Mouse (Mus musculus) ES-Bruce4 (cell line): ENCODE measurements around the gene Ccnt2. TPM values are rescaled to one million over a fixed set of nuclear protein-coding genes. Genes with fewer than 3 reads are reported as not detected.

Experiments used
- H3K27ac ChIP-seq: 2 replicates; pipeline ENCODE4 v1.5.1; 2012; ENCODE audit warnings: low read length, inconsistent platforms; ENCODE audit not compliant: insufficient read depth
- H3K27me3 ChIP-seq: 2 replicates; pipeline ENCODE4 v1.6.1; 2012; ENCODE audit warnings: mild to moderate bottlenecking, low read length, inconsistent platforms; ENCODE audit not compliant: control insufficient read depth, poor library complexity, insufficient read depth, severe bottlenecking
- H3K36me3 ChIP-seq: 2 replicates; pipeline ENCODE4 v1.6.1; 2012; ENCODE audit warnings: inconsistent platforms, mild to moderate bottlenecking, low read length, moderate library complexity; ENCODE audit not compliant: control insufficient read depth, poor library complexity, insufficient read depth, severe bottlenecking
- H3K4me1 ChIP-seq: one replicate; pipeline ENCODE4 v1.8.1; 2011; ENCODE audit warnings: low read length; ENCODE audit not compliant: control insufficient read depth, insufficient read depth
- H3K4me3 ChIP-seq: 2 replicates; pipeline ENCODE4 v1.5.1; 2011; ENCODE audit warnings: low read depth, mild to moderate bottlenecking, low read length
- H3K9ac ChIP-seq: 2 replicates; pipeline ENCODE4 v1.6.1; 2012; ENCODE audit warnings: low read depth, mild to moderate bottlenecking, inconsistent platforms; ENCODE audit not compliant: poor library complexity, severe bottlenecking
- H3K9me3 ChIP-seq: replicated peaks from 2 replicates; pipeline ENCODE4 v1.6.1; 2012; ENCODE audit warnings: mild to moderate bottlenecking, low read length, inconsistent platforms; ENCODE audit not compliant: control insufficient read depth, poor library complexity, insufficient read depth, severe bottlenecking
- CTCF ChIP-seq: IDR thresholded peaks from one replicate; pipeline ENCODE4 v1.8.1; 2011; ENCODE audit warnings: low read depth, low read length
- EP300 ChIP-seq: IDR thresholded peaks from 2 replicates; pipeline ENCODE4 v1.6.1; 2011; ENCODE audit warnings: low read depth, low read length; ENCODE audit not compliant: insufficient read depth
- POLR2A ChIP-seq: IDR thresholded peaks from one replicate; pipeline ENCODE4 v1.8.1; 2011; ENCODE audit warnings: low read length; ENCODE audit not compliant: insufficient read depth
- polyA plus RNA-seq: library from polyadenylated mRNA; stranded (reverse); fragments of >200 nt; gene quantifications from 2 replicates; pipeline ENCODE4 v1.2.4, GENCODE M21; 2011; ENCODE audit warnings: low read depth; ENCODE audit not compliant: missing spikeins, insufficient read depth, insufficient read length

The Ccnt2 gene
- polyA plus RNA-seq, 1 experiment, result 120 TPM

GRCm38 (mm10) chr1:127780849-127781248, 6.9 kb downstream of the Ccnt2 start:
- TF ChIP-seq CTCF (no peak), POLR2A (no peak), EP300 (no peak)
- Histone ChIP-seq H3K27me3 (no peaks in the 10 kb centered on the region), H3K27ac (no peak overlapping the region), H3K4me1 (peaks cover 2% of the 10 kb centered on the region), H3K9me3 (no peaks in the 10 kb centered on the region), H3K9ac (no peak overlapping the region), H3K36me3 (peaks cover 15% of the 10 kb centered on the region), H3K4me3 (no peak overlapping the region)

GRCm38 (mm10) chr1:127783862-127784261, 9.9 kb downstream of the Ccnt2 start:
- H3K27me3 ChIP-seq, result no peaks in the 10 kb centered on the region
- no peak for TF ChIP-seq POLR2A
- no peak for TF ChIP-seq CTCF
- peak; percentile 90 for TF ChIP-seq EP300
- no peaks in the 10 kb centered on the region for H3K9me3 ChIP-seq
- no peaks in the 10 kb centered on the region for H3K4me1 ChIP-seq
- no peak overlapping the region for H3K4me3 ChIP-seq
- peak overlapping the region; percentile 72 for H3K27ac ChIP-seq
- peaks cover 13% of the 10 kb centered on the region for H3K36me3 ChIP-seq
- H3K9ac ChIP-seq, result no peak overlapping the region

DNA sequence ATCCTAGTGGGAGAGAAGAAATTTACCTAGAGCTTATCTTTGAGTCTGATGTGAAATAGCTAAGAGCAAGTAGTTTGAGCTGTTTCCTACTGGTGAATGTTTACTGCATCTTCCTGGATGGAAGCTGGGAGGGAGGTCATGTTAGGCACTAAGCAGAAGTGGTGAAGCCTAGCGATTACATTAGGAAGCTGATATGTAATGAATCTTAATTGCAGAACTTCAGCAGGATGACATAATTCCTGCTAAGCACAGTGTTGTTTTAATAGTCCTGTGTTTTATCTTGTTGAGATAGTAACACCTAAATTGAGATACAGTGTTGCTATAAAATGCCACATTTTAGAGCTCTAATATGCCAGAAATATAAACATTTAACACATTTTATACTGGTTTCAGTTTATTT, 11.9 kb downstream of the Ccnt2 start:
- no peak overlapping the region for H3K4me3 ChIP-seq
- H3K4me1 ChIP-seq, result no peaks in the 10 kb centered on the region
- H3K9me3 ChIP-seq, result no peaks in the 10 kb centered on the region
- no peak overlapping the region for H3K27ac ChIP-seq
- TF ChIP-seq CTCF, result no peak
- TF ChIP-seq POLR2A, result no peak
- no peak for TF ChIP-seq EP300
- no peaks in the 10 kb centered on the region for H3K27me3 ChIP-seq
- H3K9ac ChIP-seq, result no peak overlapping the region
- peaks cover 4% of the 10 kb centered on the region for H3K36me3 ChIP-seq

- H3K9ac ChIP-seq, result no peak overlapping the region
- H3K36me3 ChIP-seq, result peaks cover 11% of the 10 kb centered on the region
- H3K27ac ChIP-seq, result no peak overlapping the region
- no peaks in the 10 kb centered on the region for H3K4me1 ChIP-seq
- H3K9me3 ChIP-seq, result no peaks in the 10 kb centered on the region
- no peak overlapping the region for H3K4me3 ChIP-seq
- H3K27me3 ChIP-seq, result no peaks in the 10 kb centered on the region
- TF ChIP-seq CTCF, result no peak
- TF ChIP-seq POLR2A, result no peak
- no peak for TF ChIP-seq EP300
Observed at GRCm38 (mm10) chr1:127788943-127789342, 15.0 kb downstream of the Ccnt2 start.

DNA sequence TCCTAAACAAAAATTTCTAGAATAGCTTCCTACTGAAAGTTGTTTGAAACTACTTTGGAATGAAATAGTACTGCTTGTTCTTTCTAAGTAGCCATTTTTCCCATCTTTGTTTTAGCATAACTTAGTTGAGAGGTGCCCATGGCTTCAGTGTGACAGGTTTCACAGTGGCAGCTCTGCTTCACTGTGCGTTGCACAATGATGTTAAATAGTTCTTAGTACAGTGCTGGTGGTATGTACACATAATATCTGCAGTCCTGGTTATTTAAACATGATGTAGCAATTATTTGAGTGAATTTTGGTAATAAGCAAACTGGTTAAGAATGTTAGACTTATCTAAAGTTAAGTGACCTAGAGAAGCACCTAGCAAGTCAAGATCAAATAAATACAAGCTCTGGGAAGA, 19.5 kb downstream of the Ccnt2 start:
- no peaks in the 10 kb centered on the region for H3K9me3 ChIP-seq
- no peaks in the 10 kb centered on the region for H3K4me1 ChIP-seq
- no peak overlapping the region for H3K27ac ChIP-seq
- H3K4me3 ChIP-seq, result no peak overlapping the region
- peaks cover 17% of the 10 kb centered on the region for H3K36me3 ChIP-seq
- no peaks in the 10 kb centered on the region for H3K27me3 ChIP-seq
- H3K9ac ChIP-seq, result no peak overlapping the region
- TF ChIP-seq CTCF, result no peak
- TF ChIP-seq POLR2A, result no peak
- no peak for TF ChIP-seq EP300

- Histone ChIP-seq H3K27me3 (no peaks in the 10 kb centered on the region), H3K4me3 (no peak overlapping the region), H3K9ac (no peak overlapping the region), H3K9me3 (no peaks in the 10 kb centered on the region), H3K4me1 (no peaks in the 10 kb centered on the region), H3K36me3 (peaks cover 23% of the 10 kb centered on the region), H3K27ac (no peak overlapping the region)
- TF ChIP-seq POLR2A, result no peak
- TF ChIP-seq EP300, result no peak
- TF ChIP-seq CTCF, result no peak
Observed at GRCm38 (mm10) chr1:127795087-127795769, 21.3 kb downstream of the Ccnt2 start.
